Mouse (Mus musculus): ENCODE results near the gene Nt5c2. TPM values are rescaled to one million over a fixed set of nuclear protein-coding genes. Genes with fewer than 3 reads are reported as not detected.

The Nt5c2 gene
- total RNA-seq, 2 experiments from 2014 or later: 65.0 to 71.7 TPM

GRCm38 (mm10) chr19:46953536-46953935 lies 61.4 kb downstream of the Nt5c2 start:
- DNase-seq (ENCODE audit: low spot score): no peak

GRCm38 (mm10) chr19:46952986-46953385 lies 62.0 kb downstream of the Nt5c2 start:
- no peak for DNase-seq (ENCODE audit: low spot score)
- intact Hi-C loops (cut with DNase I): no loop called here

More at GRCm38 (mm10) chr19:46953536-46953935, 61.4 kb downstream of the Nt5c2 start:
- intact Hi-C loops (cut with DNase I): no loop called here

GRCm38 (mm10) chr19:46944341-46944740 lies 70.6 kb downstream of the Nt5c2 start:
- no peak for DNase-seq (ENCODE audit: low spot score)
- intact Hi-C loops (cut with DNase I): no loop called here

- intact Hi-C loops (cut with DNase I): no loop called here
- no peak for DNase-seq (ENCODE audit: low spot score)
Measured at GRCm38 (mm10) chr19:46937173-46937572, 77.8 kb downstream of the Nt5c2 start.

GRCm38 (mm10) chr19:46934025-46934424 lies 80.9 kb downstream of the Nt5c2 start:
- intact Hi-C loops (cut with DNase I): loop anchor here (5.0 kb wide), 1 partner anchor 47 kb away; no protein-coding TSS in a partner anchor
- DNase-seq (ENCODE audit: low spot score): no peak

- intact Hi-C loops (cut with DNase I): loop anchor here (5.0 kb wide), 1 partner anchor 45 kb away; no protein-coding TSS in a partner anchor
- DNase-seq (ENCODE audit: low spot score): no peak
Measured at GRCm38 (mm10) chr19:46932608-46933007, 82.3 kb downstream of the Nt5c2 start.

GRCm38 (mm10) chr19:46930026-46930425 lies 84.9 kb downstream of the Nt5c2 start:
- intact Hi-C loops (cut with DNase I): loop anchor here (5.0 kb wide), 1 partner anchor 43 kb away; no protein-coding TSS in a partner anchor
- DNase-seq (ENCODE audit: low spot score): no peak

- peak; percentile 74 for DNase-seq (ENCODE audit: low spot score)
- intact Hi-C loops (cut with DNase I): no loop called here
Measured at GRCm38 (mm10) chr19:46929044-46929587, 85.8 kb downstream of the Nt5c2 start.

- DNase-seq (ENCODE audit: low spot score): no peak
- intact Hi-C loops (cut with DNase I): no loop called here
Measured at GRCm38 (mm10) chr19:46928136-46928535, 86.8 kb downstream of the Nt5c2 start.

- DNase-seq (ENCODE audit: low spot score): no peak
- intact Hi-C loops (cut with DNase I): no loop called here
Measured at GRCm38 (mm10) chr19:46926951-46927350, 88.0 kb downstream of the Nt5c2 start.

- no peak for DNase-seq (ENCODE audit: low spot score)
- intact Hi-C loops (cut with DNase I): no loop called here
Measured at GRCm38 (mm10) chr19:46926357-46926756, 88.6 kb downstream of the Nt5c2 start.

- intact Hi-C loops (cut with DNase I): no loop called here
- DNase-seq (ENCODE audit: low spot score): no peak
Measured at GRCm38 (mm10) chr19:46920571-46920970, 94.4 kb downstream of the Nt5c2 start.

GRCm38 (mm10) chr19:46915406-46916080 lies 99.4 kb downstream of the Nt5c2 start:
- DNase-seq (ENCODE audit: low spot score): no peak
- intact Hi-C loops (cut with DNase I): no loop called here

- intact Hi-C loops (cut with DNase I): no loop called here
Measured at GRCm38 (mm10) chr19:46913626-46914025, 101.3 kb downstream of the Nt5c2 start.

GRCm38 (mm10) chr19:46911492-46911891 lies 103.5 kb downstream of the Nt5c2 start:
- no peak for DNase-seq (ENCODE audit: low spot score)
- intact Hi-C loops (cut with DNase I): no loop called here

More at GRCm38 (mm10) chr19:46913626-46914025, 101.3 kb downstream of the Nt5c2 start:
- no peak for DNase-seq (ENCODE audit: low spot score)

- intact Hi-C loops (cut with DNase I): no loop called here
- no peak for DNase-seq (ENCODE audit: low spot score)
Measured at GRCm38 (mm10) chr19:46908977-46909376, 106.0 kb downstream of the Nt5c2 start.

GRCm38 (mm10) chr19:46908207-46908606 lies 106.7 kb downstream of the Nt5c2 start:
- intact Hi-C loops (cut with DNase I): no loop called here
- no peak for DNase-seq (ENCODE audit: low spot score)

- no peak for DNase-seq (ENCODE audit: low spot score)
- intact Hi-C loops (cut with DNase I): no loop called here
Measured at GRCm38 (mm10) chr19:46905971-46906370, 109.0 kb downstream of the Nt5c2 start.

GRCm38 (mm10) chr19:46905383-46905782 lies 109.6 kb downstream of the Nt5c2 start:
- DNase-seq (ENCODE audit: low spot score): no peak
- intact Hi-C loops (cut with DNase I): no loop called here

GRCm38 (mm10) chr19:46904907-46905306 lies 110.0 kb downstream of the Nt5c2 start:
- intact Hi-C loops (cut with DNase I): no loop called here
- no peak for DNase-seq (ENCODE audit: low spot score)

- no peak for DNase-seq (ENCODE audit: low spot score)
- intact Hi-C loops (cut with DNase I): no loop called here
Measured at GRCm38 (mm10) chr19:46903379-46903778, 111.6 kb downstream of the Nt5c2 start.

GRCm38 (mm10) chr19:46901323-46901722 lies 113.6 kb downstream of the Nt5c2 start:
- DNase-seq (ENCODE audit: low spot score): no peak
- intact Hi-C loops (cut with DNase I): no loop called here

Measured in heart, postnatal 25 days (tissue).